Mouse (Mus musculus): Measurements from ENCODE around the gene Mrgpre.
A peak's percentile ranks its signal among the peaks of the same experiment; 100 is the strongest.

The Mrgpre gene

DNA sequence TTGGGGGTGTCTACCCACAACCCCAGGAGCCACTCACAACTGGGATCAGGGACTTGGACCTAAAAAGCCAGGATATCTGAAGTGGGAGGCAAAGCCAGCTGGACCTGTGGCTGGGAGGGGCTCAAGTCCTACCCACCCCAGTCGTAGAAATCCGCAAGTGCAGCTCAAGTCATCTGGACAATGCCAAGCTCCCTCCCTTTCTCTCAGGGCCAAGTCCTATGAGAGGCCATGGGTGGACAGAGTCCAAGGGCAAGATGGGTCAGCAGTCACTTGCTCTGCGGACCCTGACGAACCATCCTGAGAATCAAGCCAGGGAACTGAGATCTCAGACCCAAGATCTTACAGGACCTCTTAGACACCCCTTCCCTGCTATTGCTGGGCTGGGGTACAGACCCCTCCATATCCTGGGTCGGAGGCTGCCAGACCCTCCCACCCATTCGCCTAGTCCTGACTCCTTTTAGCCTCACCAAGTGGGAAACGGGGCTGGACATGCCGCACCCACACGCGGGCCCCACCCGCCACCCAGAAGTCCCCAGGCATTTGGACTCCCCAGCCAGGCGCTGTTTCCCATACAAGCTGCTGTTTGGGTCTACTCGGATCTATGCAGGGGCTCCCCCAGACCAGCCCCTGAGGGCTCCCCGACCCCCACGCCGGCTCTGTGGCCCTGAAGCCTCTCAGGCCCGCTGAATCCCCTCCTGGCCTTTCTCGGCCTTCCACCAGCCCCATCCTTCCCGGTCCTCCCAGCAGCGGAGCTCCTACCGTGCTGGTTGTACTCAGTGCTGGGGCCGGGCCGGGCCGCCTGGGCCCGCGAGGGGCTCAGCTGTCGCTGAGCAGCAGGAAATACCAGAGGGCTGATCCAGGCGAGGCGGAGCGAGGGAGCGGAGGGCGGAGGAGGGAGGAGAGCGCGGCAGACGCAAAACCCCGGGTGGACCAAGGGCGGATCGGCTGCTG lies 44.5 kb downstream of the Mrgpre start:
- peak; percentile 82 to 90 for DNase-seq (ENCODE audit: low spot score in 2 of 2)

DNA sequence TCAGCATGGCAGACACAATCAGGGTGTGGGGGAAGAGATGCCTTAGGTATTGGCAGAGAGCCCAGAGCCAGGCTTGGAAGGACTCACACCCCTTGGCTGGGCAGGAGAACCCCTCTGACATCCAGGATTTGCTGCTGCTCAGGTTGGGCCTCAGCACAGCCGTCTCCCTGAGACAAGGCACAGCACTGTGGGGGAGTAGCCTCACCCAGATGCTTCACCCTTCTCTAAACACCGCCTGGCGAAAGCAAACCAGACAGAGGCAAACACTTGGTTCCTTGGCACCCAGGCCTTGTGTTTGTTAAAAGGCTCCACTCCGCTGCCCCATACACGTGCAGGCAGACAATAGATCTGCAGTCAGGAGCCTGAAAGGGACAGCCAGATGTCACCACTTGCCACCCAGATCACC lies 45.7 kb downstream of the Mrgpre start:
- DNase-seq (ENCODE audit: low spot score in 2 of 2), result peak in 1 of 2 experiments; percentile 32

- peak in 1 of 2 experiments; percentile 31 for DNase-seq (ENCODE audit: low spot score in 2 of 2)
Measured at GRCm38 (mm10) chr7:143738194-143738593, 46.1 kb downstream of the Mrgpre start.

GRCm38 (mm10) chr7:143733746-143734145 lies 50.6 kb downstream of the Mrgpre start:
- no peak for DNase-seq (ENCODE audit: low spot score in 2 of 2)

GRCm38 (mm10) chr7:143729886-143730285 lies 54.4 kb downstream of the Mrgpre start:
- DNase-seq (ENCODE audit: low spot score in 2 of 2), result peak in 1 of 2 experiments; percentile 41
